ENCODE assay signal across 19 mouse cellular contexts in genomic region chr7:66271226-66271625, GRCm38 (mm10).
DNase-seq lines count a peak whose midpoint lies in the region; ATAC-seq and TF ChIP-seq lines count a peak whose summit lies in the region.
"Had no signal": no experiment of that assay in that cellular context is flagged by ENCODE, and none has a peak within 500 bp of the region (broad histone marks: within the 10 kb centered on the region; RNA-seq: fewer than 3 reads in every experiment).

No protein-coding gene starts in this region.

- no peak overlapping the region for H3K27ac ChIP-seq in layer of hippocampus, adult 2 months
- no peak overlapping the region for H3K27ac ChIP-seq in midbrain, postnatal 0 days (ENCODE audit: low read depth, low read length)
- H3K27ac ChIP-seq in midbrain, embryonic 10.5 days (replicated peaks): no peak overlapping the region
- H3K27ac ChIP-seq in bone marrow, adult 2 months (ENCODE audit: control insufficient read depth, insufficient read depth, low read depth, low read length, poor library complexity): no peak overlapping the region
- H3K27ac ChIP-seq: forebrain, embryonic 15.5 days; heart, embryonic 13.5 days; hindbrain, embryonic 12.5 days; liver, embryonic 13.5 days; macrophage; midbrain, embryonic 12.5 days had no signal

- no peaks in the 10 kb centered on the region for H3K36me3 ChIP-seq in midbrain, postnatal 0 days (ENCODE audit: insufficient read depth, low read length)
- 0 out of 2 replicates have a peak, but pooled peaks cover 2% of the 10 kb centered on the region for H3K36me3 ChIP-seq in midbrain, embryonic 10.5 days
- H3K36me3 ChIP-seq: forebrain, embryonic 15.5 days; hindbrain, embryonic 12.5 days; midbrain, embryonic 12.5 days had no signal

- DNase-seq in layer of hippocampus, adult 2 months (ENCODE audit: low spot score in 2 of 2): no peak
- no peak for DNase-seq in layer of hippocampus, adult 9-10 months (ENCODE audit: low spot score)
- DNase-seq in midbrain, postnatal 0 days (ENCODE audit: low spot score): no peak
- no peak for DNase-seq in midbrain, embryonic 10.5 days (ENCODE audit: low spot score)
- DNase-seq in naive thymus-derived CD4-positive, alpha-beta T cell, adult 2 months (ENCODE audit: low read depth): peak; percentile 16
- no peak for DNase-seq in natural killer cell, adult 2 months (ENCODE audit: low spot score in 2 of 2)
- DNase-seq in urinary bladder, adult 2 months (ENCODE audit: low spot score): no peak
- DNase-seq: adrenal gland, adult 8-10 months; cerebellum, adult 18-20 months; kidney, postnatal 25 days; liver, embryonic 13.5 days had no signal

- H3K4me3 ChIP-seq in layer of hippocampus, adult 2 months: no peak overlapping the region
- H3K4me3 ChIP-seq in midbrain, postnatal 0 days (ENCODE audit: low read depth, low read length): no peak overlapping the region
- H3K4me3 ChIP-seq in midbrain, embryonic 10.5 days: no peak overlapping the region
- H3K4me3 ChIP-seq in bone marrow, adult 2 months (replicated peaks; ENCODE audit: control insufficient read depth, low read depth, low read length): no peak overlapping the region
- H3K4me3 ChIP-seq: erythroblast, embryonic 14.5 days; forebrain, embryonic 15.5 days; heart, embryonic 13.5 days; hindbrain, embryonic 12.5 days; liver, embryonic 13.5 days; midbrain, embryonic 12.5 days had no signal

- ATAC-seq in midbrain, postnatal 0 days (ENCODE audit: low FRiP score): no peak
- ATAC-seq: forebrain, embryonic 15.5 days; intestine, embryonic 16.5 days had no signal

- WGBS in midbrain, postnatal 0 days: 77% methylated on average over 6 of the region's 6 CpGs
- WGBS in midbrain, embryonic 10.5 days: 74% methylated on average over 6 of the region's 6 CpGs
- WGBS in bone marrow, adult 2 months: 74% methylated on average over 6 of the region's 6 CpGs

- no peak overlapping the region for H3K9ac ChIP-seq in midbrain, postnatal 0 days (replicated peaks; ENCODE audit: low read length, poor library complexity, severe bottlenecking)
- H3K9ac ChIP-seq: forebrain, embryonic 15.5 days; heart, embryonic 13.5 days; hindbrain, embryonic 12.5 days; liver, embryonic 13.5 days; midbrain, embryonic 12.5 days had no signal

- H3K4me1 ChIP-seq in midbrain, postnatal 0 days (ENCODE audit: insufficient read depth, low read length): no peaks in the 10 kb centered on the region
- H3K4me1 ChIP-seq in midbrain, embryonic 10.5 days: no peaks in the 10 kb centered on the region
- H3K4me1 ChIP-seq in bone marrow, adult 2 months (ENCODE audit: control insufficient read depth, insufficient read depth, low read length): peaks cover 3% of the 10 kb centered on the region
- H3K4me1 ChIP-seq: forebrain, embryonic 15.5 days; heart, embryonic 13.5 days; hindbrain, embryonic 12.5 days; midbrain, embryonic 12.5 days had no signal

- no peak for TF ChIP-seq POLR2A in bone marrow, adult 2 months (IDR thresholded peaks at IDR 0.05; ENCODE audit: borderline replicate concordance, control insufficient read depth, low read depth, low read length)

- H3K27me3 ChIP-seq in midbrain, postnatal 0 days (ENCODE audit: insufficient read depth, low read length): no peaks in the 10 kb centered on the region
- H3K27me3 ChIP-seq in midbrain, embryonic 10.5 days (ENCODE audit: low read depth, poor library complexity, severe bottlenecking): no peaks in the 10 kb centered on the region
- H3K27me3 ChIP-seq: forebrain, embryonic 15.5 days; heart, embryonic 13.5 days; hindbrain, embryonic 12.5 days; liver, embryonic 13.5 days; midbrain, embryonic 12.5 days had no signal

- TF ChIP-seq CTCF in layer of hippocampus, adult 2 months (conservative IDR thresholded peaks at IDR 0.05): peak; percentile 67
- peak; percentile 42 for TF ChIP-seq CTCF in midbrain, postnatal 0 days (IDR thresholded peaks at IDR 0.05)
- peak; percentile 40; the same call in 1 of the 2 replicates for TF ChIP-seq CTCF in bone marrow, adult 2 months (IDR thresholded peaks at IDR 0.05; ENCODE audit: control insufficient read depth, insufficient read depth, low read length)

- no peaks in the 10 kb centered on the region for H3K9me3 ChIP-seq in midbrain, postnatal 0 days (ENCODE audit: low read length)
- H3K9me3 ChIP-seq in midbrain, embryonic 10.5 days (replicated peaks): peaks cover 5% of the 10 kb centered on the region; the same call in 1 of the 2 replicates
- H3K9me3 ChIP-seq: forebrain, embryonic 15.5 days; heart, embryonic 13.5 days; hindbrain, embryonic 12.5 days; liver, embryonic 13.5 days had no signal

- no peak overlapping the region for H3K4me2 ChIP-seq in midbrain, postnatal 0 days (ENCODE audit: low read depth, low read length, poor library complexity, severe bottlenecking)
- H3K4me2 ChIP-seq: forebrain, embryonic 15.5 days; heart, embryonic 13.5 days; hindbrain, embryonic 12.5 days; liver, embryonic 13.5 days; midbrain, embryonic 12.5 days had no signal
